Mouse (Mus musculus) megakaryocyte-erythroid progenitor cell, adult 5-6 weeks (primary cell): ENCODE measurements around the gene Plch1. TPM values are rescaled to one million over a fixed set of nuclear protein-coding genes. Genes with fewer than 3 reads are reported as not detected.

ENCODE experiments used
- ATAC-seq: replicated peaks from 2 replicates; pipeline ENCODE4 v1.8.0; 2016; ENCODE audit warnings: mild to moderate bottlenecking, inconsistent platforms; ENCODE audit not compliant: severe bottlenecking, poor library complexity, low FRiP score, low TSS enrichment
- total RNA-seq, 2 experiments: library from RNA; stranded (forward) in 1 of 2; stranded (reverse) in 1 of 2; fragments of 200-1000, 215-1000 nt in 1 of 2; fragments of >200 nt in 1 of 2; fragmentation: Nextera tagmentation in 1 of 2; gene quantifications; 2 replicates each; pipeline ENCODE4 v1.2.3; 2014 to 2017

The Plch1 gene
- total RNA-seq, 2 experiments from 2014 or later: not detected

DNA sequence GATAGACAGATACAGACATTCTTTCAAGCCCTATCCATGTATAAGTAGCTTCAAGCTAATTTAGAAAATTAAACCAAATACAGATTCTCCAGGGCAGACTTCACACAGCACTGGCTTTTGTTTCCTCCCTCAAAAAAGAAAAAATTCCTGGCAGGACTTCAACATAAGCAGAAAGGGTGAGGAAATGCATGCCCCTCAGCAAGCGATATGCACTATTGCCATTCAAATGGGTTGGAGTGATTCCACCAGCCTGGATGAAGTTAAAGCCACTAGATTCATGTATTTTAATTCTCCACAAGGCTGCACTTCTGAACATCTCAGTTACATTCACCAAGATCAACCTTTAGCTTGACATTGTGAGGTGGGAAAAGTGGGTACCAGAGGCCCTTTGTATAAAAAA is 138.5 kb downstream of the Plch1 start:
- ATAC-seq: no peak

- no peak for ATAC-seq
Observed at GRCm38 (mm10) chr3:63740073-63740472, 159.2 kb downstream of the Plch1 start.

GRCm38 (mm10) chr3:63728325-63728724 is 170.9 kb downstream of the Plch1 start:
- no peak for ATAC-seq

- ATAC-seq: no peak
Observed at GRCm38 (mm10) chr3:63726667-63727342, 172.5 kb downstream of the Plch1 start.

- no peak for ATAC-seq
Observed at GRCm38 (mm10) chr3:63693694-63694093, 205.6 kb downstream of the Plch1 start.

DNA sequence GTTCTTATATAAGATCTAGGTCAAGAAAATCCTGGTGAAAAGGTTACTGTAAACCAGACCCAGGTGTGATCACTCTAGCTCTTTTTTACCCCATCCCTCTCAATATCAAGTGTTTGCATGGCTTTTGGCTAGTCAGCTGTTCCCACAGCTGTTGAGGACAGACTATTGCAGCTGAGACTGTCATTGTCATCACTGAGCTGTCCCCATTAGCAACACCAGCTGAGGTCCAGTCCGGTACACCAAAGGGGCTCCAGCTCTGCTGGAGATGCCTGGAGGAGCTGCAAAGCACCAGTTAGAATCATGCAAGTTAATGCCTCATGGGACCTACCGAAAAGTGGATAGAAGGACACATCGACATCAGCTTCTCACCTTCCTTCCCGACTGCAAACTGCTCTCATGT is 206.5 kb downstream of the Plch1 start:
- no peak for ATAC-seq

GRCm38 (mm10) chr3:63668779-63669178 is 230.5 kb downstream of the Plch1 start:
- ATAC-seq: no peak

- no peak for ATAC-seq
Observed at GRCm38 (mm10) chr3:63665307-63665706, 234.0 kb downstream of the Plch1 start.

- no peak for ATAC-seq
Observed at GRCm38 (mm10) chr3:63664575-63665243, 234.6 kb downstream of the Plch1 start.

Other genes starting within 250 kb of the Plch1 start
- 6.0 and 8.7 TPM in 2 replicates for gene E130311K13Rik, start 30.0 kb upstream of the Plch1 start, total RNA-seq (2014; fragmentation: Nextera tagmentation)
- 9.7 and 16.2 TPM in 2 replicates for gene E130311K13Rik, start 30.0 kb upstream of the Plch1 start, total RNA-seq (2017)
- gene Slc33a1, start 65.3 kb upstream of the Plch1 start, total RNA-seq (2014; fragmentation: Nextera tagmentation): 10.1 and 11.7 TPM in 2 replicates
- 15.3 and 17.9 TPM in 2 replicates for gene Slc33a1, start 65.3 kb upstream of the Plch1 start, total RNA-seq (2017)
- 34.7 and 37.5 TPM in 2 replicates for gene Gmps, start 76.6 kb upstream of the Plch1 start, total RNA-seq (2014; fragmentation: Nextera tagmentation)
- 57.3 and 60.8 TPM in 2 replicates for gene Gmps, start 76.6 kb upstream of the Plch1 start, total RNA-seq (2017)
- gene Vmn2r1, start 182.1 kb upstream of the Plch1 start, total RNA-seq (2014; fragmentation: Nextera tagmentation): not detected in 2 replicates
- 0.04 TPM in 1 of 2 replicates, not detected in the other for gene Vmn2r1, start 182.1 kb upstream of the Plch1 start, total RNA-seq (2017)
- gene Vmn2r2, start 242.5 kb upstream of the Plch1 start, total RNA-seq (2014; fragmentation: Nextera tagmentation): not detected in 2 replicates
- not detected in 2 replicates for gene Vmn2r2, start 242.5 kb upstream of the Plch1 start, total RNA-seq (2017)